Mouse (Mus musculus): Measurements from ENCODE around the gene Gata2.

- TF ChIP-seq CTCF (IDR thresholded peaks at IDR 0.05; ENCODE audit: low read depth, low read length), result no peak
- no peak for TF ChIP-seq POLR2A (IDR thresholded peaks at IDR 0.05; ENCODE audit: borderline replicate concordance, low read depth, low read length)
Measured at GRCm38 (mm10) chr6:88232221-88232620, 38.5 kb downstream of the Gata2 start.
